Mouse (Mus musculus) CH12.LX (cell line): ENCODE measurements around the gene Tspan5. TPM values are rescaled to one million over a fixed set of nuclear protein-coding genes. Genes with fewer than 3 reads are reported as not detected.
A peak's percentile ranks its signal among the peaks of the same experiment; 100 is the strongest.

Source experiments
- DNase-seq: peaks from one replicate; pipeline ENCODE4 v3.0.0-alpha.2; 2013; ENCODE audit errors: extremely low read depth
- H3K27ac ChIP-seq: 2 replicates; pipeline ENCODE4 v1.5.1; 2012; ENCODE audit warnings: low read depth, mild to moderate bottlenecking, control low read depth, moderate library complexity; ENCODE audit not compliant: insufficient read depth
- H3K27me3 ChIP-seq: replicated peaks from 2 replicates; pipeline ENCODE3; 2012; ENCODE audit warnings: inconsistent platforms
- H3K36me3 ChIP-seq, 2 experiments: replicated peaks in 1 of 2; 2 replicates each; pipeline versions ENCODE3 to v1.6.1; 2012; ENCODE audit warnings: inconsistent platforms in 1 of 2, low read length in 1 of 2, mild to moderate bottlenecking in 1 of 2, mixed read lengths in 1 of 2, moderate library complexity in 1 of 2; ENCODE audit not compliant: control insufficient read depth in 1 of 2, insufficient read depth in 1 of 2
- H3K4me1 ChIP-seq, 2 experiments: 2 replicates each; pipeline ENCODE4 v1.6.1; 2012; ENCODE audit warnings: inconsistent platforms in 1 of 2, moderate library complexity in 1 of 2; ENCODE audit not compliant: insufficient read depth in 2 of 2, control insufficient read depth in 1 of 2
- H3K4me2 ChIP-seq: 2 replicates; pipeline ENCODE4 v1.6.1; 2012; ENCODE audit warnings: low read depth, mild to moderate bottlenecking, control low read depth; ENCODE audit not compliant: poor library complexity, insufficient read depth, severe bottlenecking
- H3K4me3 ChIP-seq, 3 experiments: fragments of 150-350 bp in 1 of 3; sonication (generic) in 1 of 3; replicated peaks in 1 of 3; 2 replicates each; pipeline versions ENCODE3 to v1.5.1; 2011 to 2012; ENCODE audit warnings: low read depth in 2 of 3, low read length in 2 of 3, mild to moderate bottlenecking in 2 of 3, moderate library complexity in 2 of 3, control low read depth in 1 of 3, improper control_type of control experiment in 1 of 3, inconsistent platforms in 1 of 3, mixed read lengths in 1 of 3; ENCODE audit not compliant: poor library complexity in 1 of 3
- H3K79me2 ChIP-seq: replicated peaks from 2 replicates; pipeline ENCODE4 v1.6.1; 2012; ENCODE audit warnings: mild to moderate bottlenecking, moderate library complexity; ENCODE audit not compliant: control insufficient read depth, poor library complexity, insufficient read depth, severe bottlenecking; ENCODE audit errors: extremely low read depth
- H3K9ac ChIP-seq: 2 replicates; pipeline ENCODE4 v1.6.1; 2012; ENCODE audit warnings: low read depth, mild to moderate bottlenecking, control low read depth, moderate library complexity; ENCODE audit not compliant: insufficient read depth
- H3K9me3 ChIP-seq: replicated peaks from 2 replicates; pipeline ENCODE3; 2012; ENCODE audit warnings: low read length, inconsistent platforms, mixed read lengths
- BHLHE40 ChIP-seq: IDR thresholded peaks from 2 replicates; pipeline ENCODE4 v1.6.1; 2011; ENCODE audit warnings: mild to moderate bottlenecking, low read depth, low read length, improper control_type of control experiment
- CHD2 ChIP-seq: IDR thresholded peaks from 2 replicates; pipeline ENCODE4 v1.6.1; 2011; ENCODE audit warnings: low read length, improper control_type of control experiment
- ELF1 ChIP-seq: IDR thresholded peaks from 2 replicates; pipeline ENCODE4 v1.6.1; 2014; ENCODE audit warnings: low read depth, mild to moderate bottlenecking, inconsistent platforms, low read length, improper control_type of control experiment
- EP300 ChIP-seq: IDR thresholded peaks from 2 replicates; pipeline ENCODE4 v1.6.1; 2011; ENCODE audit warnings: low read length, improper control_type of control experiment
- HCFC1 ChIP-seq: IDR thresholded peaks from 2 replicates; pipeline ENCODE4 v1.6.1; 2012; ENCODE audit warnings: low read depth, mild to moderate bottlenecking, inconsistent platforms, low read length, improper control_type of control experiment
- IRF4 ChIP-seq: IDR thresholded peaks from 2 replicates; pipeline ENCODE4 v1.6.1; 2014; ENCODE audit warnings: low read depth, mild to moderate bottlenecking, inconsistent platforms, low read length, improper control_type of control experiment
- JUN ChIP-seq: IDR thresholded peaks from 2 replicates; pipeline ENCODE4 v1.6.1; 2011; ENCODE audit warnings: low read depth, mild to moderate bottlenecking, low read length, improper control_type of control experiment, moderate library complexity; ENCODE audit not compliant: insufficient read depth
- JUND ChIP-seq: conservative IDR thresholded peaks from 2 replicates; pipeline ENCODE4 v1.6.1; 2011; ENCODE audit warnings: low read depth, low read length, improper control_type of control experiment
- MAFK ChIP-seq: IDR thresholded peaks from 2 replicates; pipeline ENCODE4 v1.6.1; 2011; ENCODE audit warnings: low read length, improper control_type of control experiment; ENCODE audit not compliant: insufficient replicate concordance
- MAZ ChIP-seq: IDR thresholded peaks from 2 replicates; pipeline ENCODE4 v1.6.1; 2012; ENCODE audit warnings: low read depth, mild to moderate bottlenecking, inconsistent platforms, low read length, improper control_type of control experiment, moderate library complexity
- MEF2A ChIP-seq: IDR thresholded peaks from 2 replicates; pipeline ENCODE4 v1.6.1; 2014; ENCODE audit warnings: low read depth, mild to moderate bottlenecking, inconsistent platforms, low read length, improper control_type of control experiment, borderline replicate concordance
- POLR2AphosphoS2 ChIP-seq: IDR thresholded peaks from 2 replicates; pipeline ENCODE4 v1.6.1; 2011; ENCODE audit warnings: low read depth, low read length, improper control_type of control experiment
- SIN3A ChIP-seq: IDR thresholded peaks from 2 replicates; pipeline ENCODE4 v1.6.1; 2012; ENCODE audit warnings: low read length, improper control_type of control experiment, inconsistent platforms
- SMC3 ChIP-seq: IDR thresholded peaks from 2 replicates; pipeline ENCODE4 v1.6.1; 2011; ENCODE audit warnings: low read depth, low read length, improper control_type of control experiment
- USF2 ChIP-seq: conservative IDR thresholded peaks from 2 replicates; pipeline ENCODE4 v1.6.1; 2011; ENCODE audit warnings: low read depth, low read length, improper control_type of control experiment
- ZNF384 ChIP-seq: IDR thresholded peaks from 2 replicates; pipeline ENCODE4 v1.6.1; 2012; ENCODE audit warnings: low read depth, low read length, improper control_type of control experiment, inconsistent platforms
- dilution Hi-C: fragments of 300-500 bp; cut with MboI; formaldehyde crosslinking; loops from 2 replicates; pipeline ENCODE4 v1.14.3; 2020; ENCODE audit warnings: low sequenced_read_pairs; ENCODE audit not compliant: extremely low pct_unique_long_range_greater_than_20kb, extremely low pct_ligation_motif_present
- in situ Hi-C: fragments of 300-500 bp; cut with MboI; formaldehyde crosslinking; loops from 3 replicates; pipeline ENCODE4 v1.14.3; 2019; ENCODE audit warnings: low sequenced_read_pairs, low pct_ligation_motif_present, low pct_unique_long_range_greater_than_20kb, mixed read lengths
- polyA plus RNA-seq: library from polyadenylated mRNA; unstranded; fragments of >175 nt; gene quantifications from 2 replicates; pipeline ENCODE4 v1.2.1, GENCODE M21; 2012; ENCODE audit warnings: low read depth; ENCODE audit not compliant: insufficient read length
- total RNA-seq, 2 experiments: library from RNA; depleted of rRNA; stranded (reverse); fragments of 300-350 nt in 1 of 2; fragments of >200 nt in 1 of 2; gene quantifications; 2 replicates each; pipeline ENCODE4 v1.2.3; 2012 to 2014

Tspan5 gene
- total and polyA plus RNA-seq, 3 experiments = 17.2 to 43.1 (median 25.9) TPM

DNA sequence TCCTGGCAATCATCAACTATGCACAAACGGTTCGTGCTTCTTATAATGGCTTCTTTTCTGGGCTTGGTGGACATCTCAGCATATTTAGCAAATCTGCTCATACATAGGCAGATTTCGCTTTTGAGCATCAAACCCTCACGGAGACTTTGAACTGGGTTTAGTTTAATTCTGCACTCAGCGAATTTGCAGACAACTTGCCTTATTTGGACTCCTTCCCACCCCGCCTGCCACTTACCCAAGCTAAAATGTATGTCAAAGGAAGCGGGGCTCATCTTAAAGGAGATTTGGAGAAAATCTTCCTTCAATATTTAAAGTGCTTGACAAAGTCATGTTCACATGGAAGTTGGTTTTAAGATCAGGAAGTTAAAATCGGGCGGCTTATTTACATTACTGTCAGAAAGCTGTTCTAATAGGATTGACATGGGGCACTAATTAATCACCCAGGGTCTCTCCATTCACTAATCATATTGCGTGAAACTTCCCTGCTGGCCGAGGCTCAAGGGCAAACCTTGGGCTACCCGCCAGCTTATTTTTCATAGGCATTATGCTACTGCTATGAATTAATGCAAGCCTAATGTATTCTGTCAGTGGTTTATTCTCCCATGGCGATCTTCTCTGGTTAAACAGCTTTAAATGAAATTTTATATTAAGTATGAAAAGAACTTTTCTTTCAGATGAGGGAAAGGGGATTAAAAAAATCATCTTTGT is 111.1 kb downstream of the Tspan5 start:
- Histone ChIP-seq H3K36me3 (peaks cover 0 to 8% of the 10 kb centered on the region in 2 experiments), H3K27me3 (no peaks in the 10 kb centered on the region), H3K79me2 (no peaks in the 10 kb centered on the region), H3K4me2 (no peak overlapping the region), H3K9me3 (no peaks in the 10 kb centered on the region), H3K27ac (no peak overlapping the region), H3K9ac (no peak overlapping the region), H3K4me3 (no peak overlapping the region), H3K4me1 (peaks cover 15 to 63% of the 10 kb centered on the region in 2 experiments)
- TF ChIP-seq MEF2A = no peak
- TF ChIP-seq ELF1 = no peak
- TF ChIP-seq SMC3 = no peak
- no peak for TF ChIP-seq MAZ
- dilution Hi-C loops = no loop called here
- DNase-seq = no peak
- in situ Hi-C loops = no loop called here

GRCm38 (mm10) chr3:138853996-138854836 is 112.2 kb downstream of the Tspan5 start:
- Histone ChIP-seq H3K9me3 (no peaks in the 10 kb centered on the region), H3K36me3 (peaks cover 0 to 10% of the 10 kb centered on the region in 2 experiments), H3K4me1 (peaks cover 23 to 74% of the 10 kb centered on the region in 2 experiments), H3K4me3 (no peak overlapping the region), H3K27me3 (no peaks in the 10 kb centered on the region)
- peak; percentile 55 for DNase-seq
- dilution Hi-C loops = no loop called here
- peak; percentile 75 for TF ChIP-seq MAFK
- peak; percentile 47; the same call in 1 of the 2 replicates for TF ChIP-seq MEF2A
- TF ChIP-seq EP300 = peak; percentile 83
- TF ChIP-seq POLR2AphosphoS2 = no peak
- TF ChIP-seq CHD2 = 0 out of 2 replicates have a peak, but pooled peaks have one; percentile 9
- TF ChIP-seq JUN = peak; percentile 79
- no peak for TF ChIP-seq HCFC1
- TF ChIP-seq SIN3A = 0 out of 2 replicates have a peak, but pooled peaks have one; percentile 10
- 0 out of 2 replicates have a peak, but pooled peaks have one; percentile 3 for TF ChIP-seq BHLHE40
- no peak for TF ChIP-seq ZNF384
- TF ChIP-seq USF2 = 0 out of 2 replicates have a peak, but pooled peaks have one; percentile 4
- peak; percentile 81 for TF ChIP-seq JUND
- no peak for TF ChIP-seq MAZ
- TF ChIP-seq IRF4 = 0 out of 2 replicates have a peak, but pooled peaks have one; percentile 51
- TF ChIP-seq, all 38 proteins: peak for 10
- Histone ChIP-seq H3K27ac (no peak overlapping the region), H3K9ac (peak overlapping the region; percentile 25; the same call in 1 of the 2 replicates), H3K4me2 (peak overlapping the region; percentile 58), H3K79me2 (no peaks in the 10 kb centered on the region)
- in situ Hi-C loops = no loop called here
